Mouse (Mus musculus): Measurements from ENCODE around the gene Arl15. TPM values are rescaled to one million over a fixed set of nuclear protein-coding genes. Genes with fewer than 3 reads are reported as not detected.

Gene Arl15
- polyA plus RNA-seq, 1 experiment from 2014 or later = 19.0 TPM

- WGBS = 87% methylated on average over 4 of the region's 4 CpGs
- H3K27me3 ChIP-seq (ENCODE audit: control insufficient read depth, insufficient read depth, low read length) = no peaks in the 10 kb centered on the region
Measured at GRCm38 (mm10) chr13:113976936-113977335, 182.6 kb downstream of the Arl15 start.

GRCm38 (mm10) chr13:113980739-113981460, 186.6 kb downstream of the Arl15 start:
- no peak overlapping the region for H3K27ac ChIP-seq (ENCODE audit: low read depth, low read length)

More at GRCm38 (mm10) chr13:113976936-113977335, 182.6 kb downstream of the Arl15 start:
- no peak for ATAC-seq (ENCODE audit: low FRiP score)
- Histone ChIP-seq H3K9me3 (ENCODE audit: control insufficient read depth, low read length) (no peaks in the 10 kb centered on the region), H3K4me1 (replicated peaks; ENCODE audit: control insufficient read depth, insufficient read depth, low read length) (peaks cover 2% of the 10 kb centered on the region; the same call in 1 of the 2 replicates), H3K27ac (ENCODE audit: low read depth, low read length) (no peak overlapping the region), H3K9ac (ENCODE audit: low read depth, low read length) (no peak overlapping the region), H3K4me2 (replicated peaks; ENCODE audit: low read depth, low read length) (no peak overlapping the region), H3K4me3 (ENCODE audit: low read depth, low read length) (no peak overlapping the region), H3K36me3 (ENCODE audit: control insufficient read depth, insufficient read depth, low read length) (no peaks in the 10 kb centered on the region)
- no peak for DNase-seq (ENCODE audit: low spot score)

GRCm38 (mm10) chr13:113981461-113982000, 187.2 kb downstream of the Arl15 start:
- Histone ChIP-seq H3K27ac (ENCODE audit: low read depth, low read length) (no peak overlapping the region), H3K27me3 (ENCODE audit: control insufficient read depth, insufficient read depth, low read length) (no peaks in the 10 kb centered on the region), H3K9ac (ENCODE audit: low read depth, low read length) (no peak overlapping the region), H3K36me3 (ENCODE audit: control insufficient read depth, insufficient read depth, low read length) (no peaks in the 10 kb centered on the region), H3K4me2 (replicated peaks; ENCODE audit: low read depth, low read length) (no peak overlapping the region), H3K4me1 (replicated peaks; ENCODE audit: control insufficient read depth, insufficient read depth, low read length) (peaks cover 4% of the 10 kb centered on the region; the same call in 1 of the 2 replicates), H3K9me3 (ENCODE audit: control insufficient read depth, low read length) (no peaks in the 10 kb centered on the region), H3K4me3 (ENCODE audit: low read depth, low read length) (no peak overlapping the region)
- WGBS = 18% methylated on average over 9 of the region's 9 CpGs
- DNase-seq (ENCODE audit: low spot score) (peak; percentile 60), ATAC-seq (ENCODE audit: low FRiP score) (peak; percentile 87)

More at GRCm38 (mm10) chr13:113980739-113981460, 186.6 kb downstream of the Arl15 start:
- H3K9ac ChIP-seq (ENCODE audit: low read depth, low read length) = no peak overlapping the region
- 26% methylated on average over 15 of the region's 15 CpGs for WGBS
- H3K9me3 ChIP-seq (ENCODE audit: control insufficient read depth, low read length) = no peaks in the 10 kb centered on the region
- DNase-seq (ENCODE audit: low spot score) (peak; percentile 30), ATAC-seq (ENCODE audit: low FRiP score) (0 out of 2 replicates have a peak, but pooled peaks have one; percentile 16)
- no peaks in the 10 kb centered on the region for H3K27me3 ChIP-seq (ENCODE audit: control insufficient read depth, insufficient read depth, low read length)
- H3K4me1 ChIP-seq (replicated peaks; ENCODE audit: control insufficient read depth, insufficient read depth, low read length) = peaks cover 4% of the 10 kb centered on the region; the same call in 1 of the 2 replicates
- H3K4me3 ChIP-seq (ENCODE audit: low read depth, low read length) = no peak overlapping the region
- no peak overlapping the region for H3K4me2 ChIP-seq (replicated peaks; ENCODE audit: low read depth, low read length)
- H3K36me3 ChIP-seq (ENCODE audit: control insufficient read depth, insufficient read depth, low read length) = no peaks in the 10 kb centered on the region

GRCm38 (mm10) chr13:113983633-113984032, 189.3 kb downstream of the Arl15 start:
- H3K9me3 ChIP-seq (ENCODE audit: control insufficient read depth, low read length) = no peaks in the 10 kb centered on the region
- no peaks in the 10 kb centered on the region for H3K27me3 ChIP-seq (ENCODE audit: control insufficient read depth, insufficient read depth, low read length)
- no peak overlapping the region for H3K27ac ChIP-seq (ENCODE audit: low read depth, low read length)
- H3K4me2 ChIP-seq (replicated peaks; ENCODE audit: low read depth, low read length) = no peak overlapping the region
- 42% methylated on average over 6 of the region's 6 CpGs for WGBS
- no peak for ATAC-seq (ENCODE audit: low FRiP score)
- H3K4me3 ChIP-seq (ENCODE audit: low read depth, low read length) = no peak overlapping the region
- H3K36me3 ChIP-seq (ENCODE audit: control insufficient read depth, insufficient read depth, low read length) = no peaks in the 10 kb centered on the region
- H3K9ac ChIP-seq (ENCODE audit: low read depth, low read length) = no peak overlapping the region
- peaks cover 4% of the 10 kb centered on the region; the same call in 1 of the 2 replicates for H3K4me1 ChIP-seq (replicated peaks; ENCODE audit: control insufficient read depth, insufficient read depth, low read length)
- DNase-seq (ENCODE audit: low spot score) = no peak

- H3K4me2 ChIP-seq (replicated peaks; ENCODE audit: low read depth, low read length) = no peak overlapping the region
- H3K4me1 ChIP-seq (replicated peaks; ENCODE audit: control insufficient read depth, insufficient read depth, low read length) = peaks cover 4% of the 10 kb centered on the region; the same call in 1 of the 2 replicates
- DNase-seq (ENCODE audit: low spot score) = no peak
- no peaks in the 10 kb centered on the region for H3K36me3 ChIP-seq (ENCODE audit: control insufficient read depth, insufficient read depth, low read length)
- 96% methylated on average over 4 of the region's 4 CpGs for WGBS
- no peaks in the 10 kb centered on the region for H3K27me3 ChIP-seq (ENCODE audit: control insufficient read depth, insufficient read depth, low read length)
- no peak overlapping the region for H3K27ac ChIP-seq (ENCODE audit: low read depth, low read length)
- H3K9ac ChIP-seq (ENCODE audit: low read depth, low read length) = no peak overlapping the region
- no peaks in the 10 kb centered on the region for H3K9me3 ChIP-seq (ENCODE audit: control insufficient read depth, low read length)
- no peak overlapping the region for H3K4me3 ChIP-seq (ENCODE audit: low read depth, low read length)
- no peak for ATAC-seq (ENCODE audit: low FRiP score)
Measured at GRCm38 (mm10) chr13:113984491-113984890, 190.2 kb downstream of the Arl15 start.

- H3K36me3 ChIP-seq (ENCODE audit: control insufficient read depth, insufficient read depth, low read length) = no peaks in the 10 kb centered on the region
- ATAC-seq (ENCODE audit: low FRiP score) (no peak), DNase-seq (ENCODE audit: low spot score) (no peak)
- H3K9me3 ChIP-seq (ENCODE audit: control insufficient read depth, low read length) = no peaks in the 10 kb centered on the region
- H3K4me2 ChIP-seq (replicated peaks; ENCODE audit: low read depth, low read length) = no peak overlapping the region
- peaks cover 2% of the 10 kb centered on the region; the same call in 1 of the 2 replicates for H3K4me1 ChIP-seq (replicated peaks; ENCODE audit: control insufficient read depth, insufficient read depth, low read length)
- no peak overlapping the region for H3K9ac ChIP-seq (ENCODE audit: low read depth, low read length)
- H3K27ac ChIP-seq (ENCODE audit: low read depth, low read length) = no peak overlapping the region
- 88% methylated on average over 13 of the region's 13 CpGs for WGBS
- H3K27me3 ChIP-seq (ENCODE audit: control insufficient read depth, insufficient read depth, low read length) = no peaks in the 10 kb centered on the region
- H3K4me3 ChIP-seq (ENCODE audit: low read depth, low read length) = no peak overlapping the region
Measured at GRCm38 (mm10) chr13:113986864-113987562, 192.7 kb downstream of the Arl15 start.

- no peak for DNase-seq (ENCODE audit: low spot score)
- Histone ChIP-seq H3K9me3 (ENCODE audit: control insufficient read depth, low read length) (no peaks in the 10 kb centered on the region), H3K27me3 (ENCODE audit: control insufficient read depth, insufficient read depth, low read length) (no peaks in the 10 kb centered on the region), H3K27ac (ENCODE audit: low read depth, low read length) (no peak overlapping the region), H3K4me2 (replicated peaks; ENCODE audit: low read depth, low read length) (no peak overlapping the region), H3K4me1 (replicated peaks; ENCODE audit: control insufficient read depth, insufficient read depth, low read length) (no peaks in the 10 kb centered on the region), H3K36me3 (ENCODE audit: control insufficient read depth, insufficient read depth, low read length) (no peaks in the 10 kb centered on the region), H3K9ac (ENCODE audit: low read depth, low read length) (no peak overlapping the region), H3K4me3 (ENCODE audit: low read depth, low read length) (no peak overlapping the region)
- 79% methylated on average over 3 of the region's 3 CpGs for WGBS
- ATAC-seq (ENCODE audit: low FRiP score) = no peak
Measured at GRCm38 (mm10) chr13:113990247-113990646, 195.9 kb downstream of the Arl15 start.

GRCm38 (mm10) chr13:113990701-113991100, 196.4 kb downstream of the Arl15 start:
- 75% methylated on average over 10 of the region's 10 CpGs for WGBS
- Histone ChIP-seq H3K27ac (ENCODE audit: low read depth, low read length) (no peak overlapping the region), H3K4me3 (ENCODE audit: low read depth, low read length) (no peak overlapping the region), H3K4me2 (replicated peaks; ENCODE audit: low read depth, low read length) (no peak overlapping the region), H3K27me3 (ENCODE audit: control insufficient read depth, insufficient read depth, low read length) (no peaks in the 10 kb centered on the region), H3K4me1 (replicated peaks; ENCODE audit: control insufficient read depth, insufficient read depth, low read length) (no peaks in the 10 kb centered on the region), H3K9ac (ENCODE audit: low read depth, low read length) (no peak overlapping the region), H3K36me3 (ENCODE audit: control insufficient read depth, insufficient read depth, low read length) (no peaks in the 10 kb centered on the region), H3K9me3 (ENCODE audit: control insufficient read depth, low read length) (no peaks in the 10 kb centered on the region)
- DNase-seq (ENCODE audit: low spot score) (no peak), ATAC-seq (ENCODE audit: low FRiP score) (no peak)

Measured in hindbrain, embryonic 11.5 days (tissue).